Mouse (Mus musculus): ENCODE measurements around the gene Pprc1.

- TF ChIP-seq CTCF (IDR thresholded peaks at IDR 0.05; ENCODE audit: control insufficient read depth, insufficient read depth, low read length) (no peak), POLR2A (IDR thresholded peaks at IDR 0.05; ENCODE audit: borderline replicate concordance, control insufficient read depth, low read depth, low read length) (no peak)
Observed at GRCm38 (mm10) chr19:46114617-46115016, 69.9 kb downstream of the Pprc1 start.
